Mouse (Mus musculus): ENCODE measurements at regions not wholly inside any gene's neighbourhood (a gene's known extent, or its start where the extent isn't known, plus 50 kb on each side); places are given as distances from the start of the nearest gene placed in this dataset.

GRCm38 (mm10) chr15:26469901-26470383 lies 161.1 kb downstream of the March11 start:
- DNase-seq = peak; percentile 52

GRCm38 (mm10) chr15:26487378-26487777 lies 178.5 kb downstream of the March11 start:
- DNase-seq = no peak

Measured in right cerebral cortex, adult 18-20 months (tissue).